Mouse (Mus musculus): ENCODE data around the gene Zbtb45. TPM values are rescaled to one million over a fixed set of nuclear protein-coding genes. Genes with fewer than 3 reads are reported as not detected.

Zbtb45 gene
- polyA plus RNA-seq, 1 experiment from 2014 or later, result 37.0 TPM

GRCm38 (mm10) chr7:13031983-13032382 is 22.1 kb upstream of the Zbtb45 start:
- WGBS, result 88% methylated on average over 2 of the region's 2 CpGs
- Histone ChIP-seq H3K27me3 (no peaks in the 10 kb centered on the region), H3K9ac (no peak overlapping the region)

DNA sequence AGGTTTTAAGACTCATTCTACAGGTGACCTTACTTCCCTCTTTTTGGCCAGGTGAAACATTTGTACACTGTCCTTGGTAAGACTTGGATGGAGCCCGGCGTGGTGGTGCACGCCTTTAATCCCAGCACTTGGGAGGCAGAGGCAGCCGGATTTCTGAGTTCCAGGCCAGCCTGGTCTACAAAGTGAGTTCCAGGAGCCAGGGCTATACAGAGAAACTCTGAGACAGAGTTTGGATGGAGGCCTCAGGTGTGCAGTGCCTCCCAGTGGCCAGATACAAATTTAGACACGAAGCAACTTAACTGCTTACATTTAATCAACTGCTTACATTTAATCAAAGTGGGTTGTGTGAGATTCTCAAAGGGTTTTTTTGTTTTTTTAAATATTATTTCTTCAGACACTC is 21.2 kb upstream of the Zbtb45 start:
- H3K4me1 ChIP-seq (replicated peaks), result peaks cover 45% of the 10 kb centered on the region
- H3K27me3 ChIP-seq, result no peaks in the 10 kb centered on the region
- 76% methylated on average over 5 of the region's 5 CpGs for whole genome bisulfite sequencing
- no peak for ATAC-seq (ENCODE audit: low FRiP score)
- H3K27ac ChIP-seq, result no peak overlapping the region
- peaks cover 82% of the 10 kb centered on the region for H3K36me3 ChIP-seq
- no peak overlapping the region for H3K4me3 ChIP-seq
- no peak overlapping the region for H3K4me2 ChIP-seq
- H3K9ac ChIP-seq, result no peak overlapping the region
- H3K9me3 ChIP-seq, result no peaks in the 10 kb centered on the region

More at GRCm38 (mm10) chr7:13031983-13032382, 22.1 kb upstream of the Zbtb45 start:
- Histone ChIP-seq H3K9me3 (no peaks in the 10 kb centered on the region), H3K27ac (0 out of 2 replicates have a peak overlapping the region, but pooled peaks have one; percentile 8), H3K4me2 (no peak overlapping the region), H3K4me1 (replicated peaks) (peaks cover 45% of the 10 kb centered on the region), H3K4me3 (no peak overlapping the region), H3K36me3 (peaks cover 76% of the 10 kb centered on the region)
- no peak for ATAC-seq (ENCODE audit: low FRiP score)

GRCm38 (mm10) chr7:13028986-13029385 is 19.2 kb upstream of the Zbtb45 start:
- Histone ChIP-seq H3K27me3 (no peaks in the 10 kb centered on the region), H3K4me1 (replicated peaks) (peaks cover 38% of the 10 kb centered on the region), H3K9me3 (no peaks in the 10 kb centered on the region), H3K4me2 (no peak overlapping the region), H3K27ac (no peak overlapping the region), H3K36me3 (peaks cover 73% of the 10 kb centered on the region), H3K4me3 (no peak overlapping the region), H3K9ac (peak overlapping the region; percentile 24; the same call in 1 of the 2 replicates)
- WGBS, result 90% methylated on average over 4 of the region's 4 CpGs
- no peak for ATAC-seq (ENCODE audit: low FRiP score)

- peak overlapping the region; percentile 100 for H3K27ac ChIP-seq
- WGBS, result 31% methylated on average over 4 of the region's 4 CpGs
- peak overlapping the region; percentile 87 for H3K4me3 ChIP-seq
- H3K9me3 ChIP-seq, result no peaks in the 10 kb centered on the region
- peak overlapping the region; percentile 98 for H3K4me2 ChIP-seq
- H3K27me3 ChIP-seq, result no peaks in the 10 kb centered on the region
- peaks cover 37% of the 10 kb centered on the region for H3K4me1 ChIP-seq (replicated peaks)
- no peak for ATAC-seq (ENCODE audit: low FRiP score)
- peaks cover 50% of the 10 kb centered on the region for H3K36me3 ChIP-seq
- peak overlapping the region; percentile 98 for H3K9ac ChIP-seq
Measured at GRCm38 (mm10) chr7:13025511-13026112, 15.8 kb upstream of the Zbtb45 start.

DNA sequence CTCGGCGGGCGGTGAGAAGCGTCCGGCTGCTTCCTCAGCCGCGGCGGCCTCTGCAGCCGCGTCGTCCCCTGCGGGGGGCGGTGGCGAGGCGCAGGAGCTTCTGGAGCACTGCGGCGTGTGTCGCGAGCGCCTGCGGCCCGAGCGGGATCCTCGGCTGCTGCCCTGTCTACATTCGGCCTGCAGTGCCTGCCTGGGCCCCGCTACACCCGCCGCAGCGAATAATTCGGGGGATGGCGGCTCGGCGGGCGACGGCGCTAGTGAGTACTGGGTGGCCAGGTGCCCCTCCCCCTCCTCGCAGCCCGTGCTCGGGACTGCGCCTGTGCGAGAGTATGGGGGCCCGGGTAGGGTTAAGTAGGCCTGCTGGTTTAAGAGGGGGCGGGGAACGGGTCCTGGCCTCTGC is 15.0 kb upstream of the Zbtb45 start:
- peak; percentile 69 for ATAC-seq (ENCODE audit: low FRiP score)
- Histone ChIP-seq H3K27ac (peak overlapping the region; percentile 100), H3K9me3 (no peaks in the 10 kb centered on the region), H3K36me3 (peaks cover 42% of the 10 kb centered on the region), H3K4me2 (peak overlapping the region; percentile 98), H3K9ac (peak overlapping the region; percentile 98), H3K27me3 (no peaks in the 10 kb centered on the region), H3K4me1 (replicated peaks) (peaks cover 37% of the 10 kb centered on the region), H3K4me3 (peak overlapping the region; percentile 87)
- under 1% methylated on average over 29 of the region's 44 CpGs for WGBS

- Histone ChIP-seq H3K36me3 (peaks cover 35% of the 10 kb centered on the region), H3K4me3 (peak overlapping the region; percentile 87), H3K4me1 (replicated peaks) (peaks cover 37% of the 10 kb centered on the region), H3K9me3 (no peaks in the 10 kb centered on the region), H3K4me2 (peak overlapping the region; percentile 98), H3K27me3 (no peaks in the 10 kb centered on the region), H3K9ac (peak overlapping the region; percentile 98), H3K27ac (peak overlapping the region; percentile 100)
- ATAC-seq (ENCODE audit: low FRiP score), result peak; percentile 87
- 0% methylated on average over 62 of the region's 95 CpGs for WGBS
Measured at GRCm38 (mm10) chr7:13023928-13024731, 14.3 kb upstream of the Zbtb45 start.

GRCm38 (mm10) chr7:13022773-13023535 is 13.1 kb upstream of the Zbtb45 start:
- Histone ChIP-seq H3K4me1 (replicated peaks) (peaks cover 37% of the 10 kb centered on the region), H3K4me2 (peak overlapping the region; percentile 98), H3K9me3 (no peaks in the 10 kb centered on the region), H3K27ac (peak overlapping the region; percentile 100), H3K4me3 (peak overlapping the region; percentile 87), H3K36me3 (peaks cover 23% of the 10 kb centered on the region), H3K27me3 (no peaks in the 10 kb centered on the region), H3K9ac (peak overlapping the region; percentile 98)
- ATAC-seq (ENCODE audit: low FRiP score), result peak; percentile 52
- 2% methylated on average over 31 of the region's 31 CpGs for WGBS

GRCm38 (mm10) chr7:13015217-13015616 is 5.4 kb upstream of the Zbtb45 start:
- H3K36me3 ChIP-seq, result no peaks in the 10 kb centered on the region
- H3K9me3 ChIP-seq, result no peaks in the 10 kb centered on the region
- H3K27ac ChIP-seq, result no peak overlapping the region
- 84% methylated on average over 1 of the region's 1 CpGs for WGBS
- no peak for ATAC-seq (ENCODE audit: low FRiP score)
- H3K27me3 ChIP-seq, result 0 out of 2 replicates have a peak, but pooled peaks cover 4% of the 10 kb centered on the region
- no peak overlapping the region for H3K4me2 ChIP-seq
- H3K4me3 ChIP-seq, result no peak overlapping the region
- no peak overlapping the region for H3K9ac ChIP-seq
- H3K4me1 ChIP-seq (replicated peaks), result peaks cover 6% of the 10 kb centered on the region

DNA sequence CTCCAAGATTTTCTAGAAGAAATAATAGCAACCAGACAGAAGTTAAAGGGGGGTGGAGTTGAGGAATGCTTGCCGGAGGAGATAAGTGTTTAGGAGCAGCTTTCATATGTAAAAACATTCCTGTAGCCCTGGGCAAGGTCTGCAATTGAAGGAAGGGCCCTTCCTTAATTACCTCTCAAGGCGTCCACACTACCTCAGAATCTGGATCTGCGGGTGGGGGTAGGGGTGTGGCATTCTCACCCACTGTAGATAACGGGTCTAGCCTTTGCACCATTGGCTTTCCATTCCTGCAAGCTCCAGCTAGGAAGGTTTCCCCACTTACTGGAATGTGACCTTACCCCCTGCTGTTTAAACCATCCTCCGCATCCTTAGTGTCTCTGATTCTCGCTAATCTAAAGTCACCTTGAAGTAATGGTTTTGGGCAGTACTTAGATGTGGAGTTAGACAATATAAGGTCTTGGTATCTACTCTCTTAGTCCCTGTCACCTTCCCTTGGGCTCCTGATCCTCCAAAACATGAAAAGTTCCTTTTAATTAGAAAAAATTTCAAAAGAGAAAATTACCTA is 4.5 kb upstream of the Zbtb45 start:
- H3K27me3 ChIP-seq, result 0 out of 2 replicates have a peak, but pooled peaks cover 4% of the 10 kb centered on the region
- no peak for ATAC-seq (ENCODE audit: low FRiP score)
- no peak overlapping the region for H3K4me3 ChIP-seq
- peaks cover 7% of the 10 kb centered on the region for H3K4me1 ChIP-seq (replicated peaks)
- H3K9me3 ChIP-seq, result no peaks in the 10 kb centered on the region
- no peak overlapping the region for H3K9ac ChIP-seq
- no peak overlapping the region for H3K27ac ChIP-seq
- no peak overlapping the region for H3K4me2 ChIP-seq
- WGBS, result 36% methylated on average over 6 of the region's 6 CpGs
- no peaks in the 10 kb centered on the region for H3K36me3 ChIP-seq

DNA sequence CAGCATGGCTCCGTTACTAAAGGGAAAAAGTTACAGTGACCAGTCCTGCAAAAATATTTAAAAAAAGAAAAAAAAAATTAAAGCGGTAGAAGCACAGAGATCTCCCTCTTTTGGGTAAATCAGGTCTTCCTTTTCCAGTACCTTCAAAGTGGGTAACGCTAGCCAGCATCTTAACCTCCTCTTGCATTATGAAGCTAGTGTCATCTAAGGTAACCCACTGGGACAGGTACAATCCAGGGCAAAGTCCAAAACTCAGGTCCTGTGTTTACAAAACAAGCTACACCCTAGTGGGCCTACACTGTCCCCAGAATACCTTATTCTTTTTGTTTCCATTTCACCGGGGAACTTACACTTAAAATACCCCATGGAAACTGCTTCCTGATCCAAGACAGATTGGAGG is 3.8 kb upstream of the Zbtb45 start:
- Histone ChIP-seq H3K27me3 (0 out of 2 replicates have a peak, but pooled peaks cover 4% of the 10 kb centered on the region), H3K4me3 (no peak overlapping the region), H3K36me3 (no peaks in the 10 kb centered on the region), H3K27ac (no peak overlapping the region), H3K4me1 (replicated peaks) (peaks cover 11% of the 10 kb centered on the region), H3K9me3 (no peaks in the 10 kb centered on the region), H3K9ac (no peak overlapping the region), H3K4me2 (no peak overlapping the region)
- no peak for ATAC-seq (ENCODE audit: low FRiP score)
- 65% methylated on average over 4 of the region's 4 CpGs for WGBS

DNA sequence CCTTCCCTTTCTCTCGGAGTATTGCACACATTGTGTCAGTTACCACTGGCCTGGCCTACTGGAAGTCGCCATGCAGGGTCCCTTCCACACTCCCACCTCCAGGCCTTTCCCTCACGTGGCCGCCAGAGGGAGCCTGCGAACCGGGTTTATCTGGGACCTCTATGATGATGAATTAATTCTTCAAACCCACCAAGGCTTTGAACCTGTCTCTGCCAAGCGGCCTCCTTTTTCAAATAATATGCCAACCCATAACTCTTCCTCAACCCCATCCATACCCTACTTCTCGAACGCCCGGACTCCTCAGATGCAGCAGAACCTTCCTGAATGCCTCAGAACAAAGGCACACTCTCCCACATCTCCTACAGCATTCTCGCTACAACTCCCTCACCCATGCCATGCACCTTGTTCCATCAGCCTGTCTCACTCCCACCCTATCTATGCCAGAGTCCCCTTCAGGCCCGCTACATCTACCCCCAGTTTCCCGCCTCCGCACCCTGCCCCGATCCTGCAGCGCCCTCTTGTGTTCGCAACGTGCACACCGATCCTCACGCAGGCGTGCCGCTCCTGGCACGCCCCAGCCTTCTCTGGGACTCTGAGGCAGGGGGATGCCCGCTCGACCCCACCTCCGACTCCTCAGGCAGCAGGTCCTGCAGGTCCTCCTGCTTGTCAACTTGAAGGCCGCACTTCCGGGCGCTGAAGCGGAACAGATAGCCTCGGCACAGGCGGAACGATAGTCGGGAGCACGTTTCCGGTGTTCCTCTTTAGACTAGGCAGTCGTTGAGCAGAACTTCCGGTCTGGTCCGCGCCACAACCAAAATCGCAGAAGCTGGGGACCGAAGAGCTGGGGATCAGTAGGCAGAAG is 460 bp downstream of the Zbtb45 start:
- Histone ChIP-seq H3K9me3 (no peaks in the 10 kb centered on the region), H3K4me2 (peak overlapping the region; percentile 74), H3K9ac (peak overlapping the region; percentile 84), H3K27ac (peak overlapping the region; percentile 95), H3K36me3 (peaks cover 35% of the 10 kb centered on the region), H3K4me3 (peak overlapping the region; percentile 69), H3K4me1 (replicated peaks) (peaks cover 39% of the 10 kb centered on the region), H3K27me3 (peaks cover 16% of the 10 kb centered on the region)
- under 1% methylated on average over 42 of the region's 42 CpGs for WGBS
- peak; percentile 90 for ATAC-seq (ENCODE audit: low FRiP score)
